Mouse (Mus musculus) cerebellum, adult 9-11 months (tissue): ENCODE data around the gene Bpifb3.
A peak's percentile ranks its signal among the peaks of the same experiment; 100 is the strongest.

Experiments used
- DNase-seq: peaks from one replicate; pipeline ENCODE4 v3.0.0; 2022

Gene Bpifb3

DNA sequence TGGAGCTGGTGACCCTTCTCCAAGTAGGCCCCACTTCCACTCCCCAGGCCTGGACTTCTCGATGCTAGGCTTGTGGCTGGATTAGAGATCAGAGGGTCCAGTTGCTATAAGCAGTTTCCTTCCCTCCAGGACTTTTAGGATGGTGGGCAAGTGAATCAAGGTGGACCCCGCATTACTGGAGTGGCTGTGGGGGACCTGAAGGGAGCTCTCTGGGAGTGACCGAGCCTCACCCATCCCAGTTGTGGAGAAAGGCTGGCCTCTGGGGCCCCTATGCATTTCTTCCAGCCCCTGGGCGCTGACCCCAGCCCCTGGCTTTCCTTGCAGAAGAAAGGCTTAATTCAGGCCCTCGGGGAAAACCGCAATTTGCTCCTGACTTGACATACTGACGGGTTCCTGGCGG, at the start of gene Bpifb3:
Gene Bpifb3 (plus strand): TSS at position 301 of the 400 bp plus-strand sequence.
- no peak for DNase-seq

DNA sequence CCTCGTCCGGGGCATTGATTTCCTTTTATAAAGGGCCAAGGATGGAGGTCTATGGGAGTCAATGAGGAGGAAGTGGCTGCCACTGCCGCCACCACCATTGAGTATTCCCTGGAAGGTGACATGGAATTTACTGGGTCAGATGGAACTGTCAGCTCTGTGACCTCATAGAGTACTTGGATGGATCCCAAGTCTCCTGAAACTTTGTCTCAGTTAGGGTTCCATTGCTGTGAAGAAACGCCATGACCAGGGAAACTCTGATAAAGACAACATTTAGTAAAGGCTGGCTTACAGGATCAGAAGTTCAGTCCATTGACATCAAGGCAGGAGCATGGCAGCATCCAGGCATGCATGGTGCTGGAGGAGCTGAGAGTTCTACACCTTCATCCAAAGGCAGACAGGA, 47.0 kb upstream of the Bpifb3 start, which contains the start of gene Sun5:
Gene Sun5 (minus strand): TSS at position 101 of the 400 bp plus-strand sequence.
- DNase-seq: no peak

DNA sequence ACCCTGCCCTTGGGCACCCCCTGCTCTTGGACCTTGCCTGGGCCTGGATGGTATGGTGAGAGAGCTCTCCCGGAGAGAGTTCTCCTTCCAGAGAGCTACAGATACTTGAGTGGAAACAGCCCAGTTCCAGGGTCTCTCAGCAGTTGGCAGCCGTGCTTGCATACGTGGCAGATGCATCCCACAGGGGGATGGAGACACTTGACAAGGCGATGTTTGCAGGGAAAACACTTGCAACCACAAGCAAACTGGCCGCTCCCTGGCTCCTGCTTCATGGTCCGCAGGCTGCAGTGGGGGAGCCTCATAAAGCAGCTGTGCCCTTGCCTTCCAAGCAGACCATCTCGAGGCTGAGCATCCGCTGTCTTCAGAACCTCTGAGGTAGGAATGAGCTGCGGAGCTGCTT, 43.3 kb upstream of the Bpifb3 start, which contains the start of gene Bpifb2:
Gene Bpifb2 (plus strand): TSS at position 301 of the 400 bp plus-strand sequence.
- DNase-seq: no peak

DNA sequence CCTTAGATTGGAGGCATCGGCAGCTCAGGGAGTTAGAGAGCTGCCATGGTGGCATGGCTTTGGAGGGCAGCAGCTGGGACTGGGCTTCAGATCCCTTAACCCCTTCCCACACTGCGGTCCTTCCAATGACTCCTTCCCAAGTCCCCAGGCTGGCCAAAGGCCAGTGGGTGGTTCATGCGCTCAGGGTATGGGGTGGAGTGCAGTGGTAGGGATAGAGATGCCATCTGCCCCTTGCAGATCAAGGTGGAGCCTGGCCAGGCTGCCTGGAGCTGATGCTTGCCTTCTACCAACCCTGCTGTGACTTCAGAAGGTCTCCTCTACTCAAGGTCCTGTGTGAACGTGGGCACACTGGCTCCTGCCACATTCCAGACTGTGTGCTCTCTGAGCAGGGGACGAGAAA, 18.9 kb upstream of the Bpifb3 start:
- DNase-seq: peak; percentile 58

DNA sequence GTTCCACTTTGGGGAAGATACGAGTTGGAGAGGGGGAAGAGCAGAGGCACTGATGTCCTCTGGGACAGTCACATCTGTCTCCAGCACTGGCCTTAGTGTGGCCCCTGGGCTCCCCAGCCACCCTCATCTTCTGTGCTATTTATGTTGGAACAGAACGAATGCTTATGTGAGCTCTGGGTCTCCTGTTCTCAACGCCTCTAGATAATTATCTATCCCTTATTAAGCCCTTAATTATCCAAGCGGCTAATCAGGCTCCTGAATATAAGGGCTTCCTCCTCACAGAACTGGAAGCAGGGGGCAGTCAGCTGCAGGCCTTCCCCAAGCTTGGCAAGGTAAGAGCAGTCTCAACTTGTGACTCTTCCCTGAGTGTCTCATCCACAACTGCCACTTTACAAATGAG, 17.9 kb upstream of the Bpifb3 start, which contains the start of gene Bpifb6:
Gene Bpifb6 (plus strand): TSS at position 301 of the 400 bp plus-strand sequence.
- DNase-seq: no peak

DNA sequence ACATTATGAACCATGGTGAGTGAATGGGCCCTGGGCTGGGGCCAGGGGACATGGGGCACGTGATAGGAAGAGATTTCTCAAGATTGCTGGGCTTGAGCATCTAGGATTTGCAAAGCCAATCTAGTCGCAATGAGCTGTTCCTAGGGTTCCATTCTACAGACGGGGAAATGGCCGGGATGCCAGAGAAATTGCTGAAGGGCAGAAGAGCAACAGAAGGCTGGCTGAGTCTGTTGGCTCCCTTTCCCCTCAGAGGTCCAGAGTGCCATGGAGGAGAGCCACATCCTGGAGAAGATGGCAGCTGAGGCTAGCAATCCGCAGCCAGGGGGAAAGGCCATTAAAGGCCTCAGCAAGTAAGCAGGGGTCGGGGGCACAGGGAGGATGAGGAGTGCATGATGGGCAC, 15.3 kb upstream of the Bpifb3 start:
- DNase-seq: peak; percentile 86

DNA sequence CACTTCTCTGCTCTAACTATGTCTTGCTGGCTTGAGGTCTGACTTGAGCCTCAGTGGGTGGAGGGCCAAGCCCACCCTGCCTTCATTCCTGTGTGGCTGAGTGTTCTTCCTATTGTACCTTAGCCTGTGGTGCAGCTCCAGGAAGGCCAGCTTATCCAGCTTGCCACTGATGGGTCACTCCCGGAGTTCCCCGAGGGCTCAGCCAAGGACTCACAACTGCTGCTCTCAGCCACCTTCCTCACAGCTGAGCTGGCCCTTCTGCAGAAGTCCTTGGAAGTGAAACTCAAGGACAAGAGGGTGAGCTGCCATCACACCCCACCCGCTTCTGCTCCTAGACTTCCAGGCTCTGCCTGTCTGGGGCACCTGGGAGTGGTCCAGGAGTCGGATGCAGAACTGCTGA, 11.4 kb upstream of the Bpifb3 start:
- DNase-seq: no peak

DNA sequence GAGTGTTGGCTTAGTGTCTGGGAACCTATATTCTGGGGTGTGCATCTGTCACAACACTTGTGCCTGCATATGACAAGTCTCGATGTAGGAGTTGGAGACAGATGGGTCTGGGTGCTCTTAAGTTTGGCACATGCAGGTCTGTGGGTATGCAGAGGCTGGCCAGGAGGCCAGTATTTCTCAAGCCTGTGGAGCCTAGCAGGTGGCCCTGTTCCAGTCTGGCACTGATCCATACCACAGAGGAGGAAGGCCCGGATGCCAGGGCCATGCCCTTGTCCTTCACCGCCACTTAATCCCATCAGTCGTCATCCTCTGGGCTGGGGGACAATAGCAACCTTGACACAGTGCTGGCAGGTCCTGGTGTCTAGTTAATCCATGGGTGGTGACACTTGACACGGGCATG, 3.9 kb upstream of the Bpifb3 start:
- no peak for DNase-seq

DNA sequence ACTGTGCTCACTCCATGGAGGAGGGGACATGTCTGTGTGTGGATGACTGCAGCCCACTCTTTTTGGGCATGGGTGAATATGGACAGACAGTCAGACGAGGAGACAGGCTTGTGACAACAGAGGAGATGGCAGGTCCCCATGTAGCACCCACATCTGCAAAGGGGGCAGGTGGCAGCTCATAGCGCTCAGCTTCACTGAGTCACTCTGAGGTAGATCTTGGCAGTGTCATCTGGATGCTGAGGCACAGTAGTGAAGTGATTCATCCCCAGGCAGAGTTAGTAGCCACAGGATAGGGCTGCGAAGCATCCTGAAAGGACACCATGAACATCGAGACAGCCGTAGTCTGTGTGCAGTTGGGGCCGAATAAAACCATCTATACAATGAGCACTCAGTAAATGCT, 3.2 kb downstream of the Bpifb3 start:
- no peak for DNase-seq

DNA sequence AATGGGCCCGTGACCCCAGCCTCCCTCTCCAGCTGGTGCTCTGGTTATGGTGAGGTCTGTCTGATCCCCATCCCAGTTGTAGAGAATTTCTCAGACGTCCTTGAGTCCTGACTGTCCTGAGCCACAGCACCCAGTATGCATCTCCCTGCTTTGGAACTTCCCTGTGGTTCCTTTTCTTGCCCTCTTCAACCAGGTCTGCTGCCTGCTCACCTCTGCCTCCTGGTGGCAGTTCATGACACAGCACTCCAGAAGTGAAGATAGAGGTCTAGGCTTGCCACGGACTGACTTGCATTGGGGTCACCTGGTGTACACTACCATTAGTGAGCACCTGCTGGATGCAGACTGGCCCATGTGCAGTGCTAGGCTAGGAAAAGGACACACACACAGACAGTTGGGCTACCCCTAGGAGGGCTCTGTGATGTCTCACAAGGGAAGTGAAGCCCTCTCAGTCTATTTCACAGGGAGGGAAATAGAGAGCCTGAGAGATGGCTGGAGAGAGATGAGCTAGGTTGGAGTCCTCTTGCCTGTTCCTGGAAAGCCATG, 11.9 kb downstream of the Bpifb3 start:
- DNase-seq: peak; percentile 69

DNA sequence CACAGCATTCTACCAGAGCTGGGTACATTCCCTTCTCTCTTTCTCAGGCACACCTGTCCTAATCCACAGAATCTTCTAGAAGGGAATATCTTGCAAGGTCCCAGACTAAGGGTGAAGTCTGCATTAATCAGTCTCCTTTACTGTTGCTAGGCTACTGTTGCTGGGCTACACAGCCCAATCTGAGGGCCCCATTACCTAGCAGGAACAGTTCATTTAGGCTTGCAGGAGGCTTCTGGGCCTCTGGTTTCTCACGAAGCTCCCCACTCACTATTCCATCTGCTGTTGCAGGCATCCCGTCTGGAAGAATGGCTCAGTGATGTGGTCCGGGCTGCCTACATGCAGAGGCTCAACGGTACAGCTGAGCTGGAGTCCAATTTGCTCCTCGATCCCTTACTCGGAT, 13.1 kb downstream of the Bpifb3 start:
- DNase-seq: no peak

DNA sequence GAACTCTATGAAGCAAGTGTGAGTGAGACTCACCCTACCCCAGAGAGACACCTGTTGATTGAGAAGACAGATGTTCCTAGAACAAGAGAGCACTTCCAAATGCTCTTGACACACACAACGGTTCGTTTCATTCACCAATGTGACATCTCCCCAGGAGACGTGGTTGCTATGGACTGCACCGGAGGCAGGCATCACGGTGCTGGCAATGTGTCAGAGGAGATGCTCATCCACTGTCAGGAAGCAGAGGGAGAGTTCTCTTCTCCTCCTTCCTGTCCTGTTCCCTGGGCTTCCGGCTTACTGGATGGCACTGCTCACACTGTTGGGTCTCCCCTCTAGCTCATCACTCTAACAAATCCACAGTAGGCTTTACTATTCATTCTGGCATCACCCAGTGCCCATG, 15.3 kb downstream of the Bpifb3 start:
- no peak for DNase-seq

DNA sequence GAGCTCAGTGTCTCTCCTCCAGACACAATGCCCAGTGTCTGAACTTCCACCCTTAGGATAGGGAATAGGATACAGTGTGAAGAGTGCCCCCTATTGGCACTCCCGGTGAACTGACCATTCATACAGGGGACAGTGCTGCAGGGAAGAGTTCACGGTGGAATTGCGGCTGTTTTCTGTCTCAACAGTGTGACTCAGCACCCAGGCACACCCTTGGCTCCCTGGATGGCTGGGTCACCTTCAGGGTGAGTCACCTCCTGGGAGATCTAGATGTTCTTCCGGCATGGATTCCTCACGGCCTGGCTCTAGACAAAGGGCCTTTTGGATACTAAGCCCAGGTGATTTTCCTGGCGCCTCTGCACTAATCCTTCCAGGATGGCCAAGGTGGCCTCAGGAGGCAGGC, 17.3 kb downstream of the Bpifb3 start:
- DNase-seq: no peak

DNA sequence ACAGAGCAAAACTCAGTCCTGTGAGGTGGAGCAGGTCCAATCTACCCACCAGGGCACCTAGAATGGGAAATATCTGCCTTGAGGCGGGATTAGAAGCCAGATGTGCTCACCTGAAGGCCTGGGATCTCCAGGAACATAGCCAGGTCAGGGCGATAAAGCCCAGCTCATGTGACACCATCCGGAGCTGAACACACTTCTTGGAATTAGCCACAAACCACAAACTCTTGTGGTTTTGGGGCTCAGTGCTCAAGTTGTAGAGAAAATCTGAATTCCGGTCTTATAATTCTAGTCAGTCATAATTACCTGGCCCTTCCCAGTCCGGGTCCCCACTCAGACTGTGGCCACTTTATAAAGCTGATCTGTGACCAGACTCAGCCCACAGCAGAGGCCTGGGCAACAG, 19.8 kb downstream of the Bpifb3 start, which contains the start of gene Bpifb4:
Gene Bpifb4 (plus strand): TSS at position 370 of the 400 bp plus-strand sequence.
- DNase-seq: no peak

DNA sequence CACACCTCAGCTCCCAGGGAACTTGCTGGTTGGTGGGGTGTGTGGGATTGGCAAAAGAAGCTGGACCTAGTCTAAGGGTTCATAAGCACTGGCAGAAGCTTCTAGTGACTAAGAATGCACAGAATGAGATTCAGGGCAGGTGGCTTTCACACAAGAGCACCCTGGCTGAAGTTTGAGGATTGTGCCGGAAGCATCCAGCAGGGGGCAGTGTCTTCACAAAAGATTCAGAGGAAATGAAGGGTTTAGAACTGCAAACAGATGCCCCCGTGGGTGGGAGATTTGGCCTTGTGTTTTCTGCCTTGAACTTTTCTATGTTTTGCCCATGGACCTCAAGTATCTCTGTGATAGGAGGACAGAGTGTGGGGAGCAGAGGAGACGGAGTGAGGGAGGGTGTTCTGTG, 25.5 kb downstream of the Bpifb3 start:
- peak; percentile 71 for DNase-seq

DNA sequence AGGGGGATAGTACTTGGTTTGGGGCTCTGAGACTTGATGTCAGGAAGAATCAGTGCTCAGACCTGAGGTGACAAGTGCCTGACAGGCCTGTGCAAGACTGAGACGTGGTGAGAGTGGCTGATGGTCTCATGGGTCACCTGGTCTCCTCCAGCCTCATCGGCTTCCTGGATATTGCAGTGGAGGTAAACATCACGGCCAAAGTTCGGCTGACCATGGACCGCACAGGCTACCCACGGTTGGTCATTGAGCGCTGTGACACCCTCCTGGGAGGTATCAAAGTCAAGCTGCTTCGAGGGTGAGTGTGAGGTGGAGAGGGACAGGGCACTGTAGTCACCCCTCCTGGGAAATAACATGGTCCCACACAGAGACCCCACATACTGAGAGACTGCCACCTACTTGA, 26.5 kb downstream of the Bpifb3 start:
- no peak for DNase-seq

DNA sequence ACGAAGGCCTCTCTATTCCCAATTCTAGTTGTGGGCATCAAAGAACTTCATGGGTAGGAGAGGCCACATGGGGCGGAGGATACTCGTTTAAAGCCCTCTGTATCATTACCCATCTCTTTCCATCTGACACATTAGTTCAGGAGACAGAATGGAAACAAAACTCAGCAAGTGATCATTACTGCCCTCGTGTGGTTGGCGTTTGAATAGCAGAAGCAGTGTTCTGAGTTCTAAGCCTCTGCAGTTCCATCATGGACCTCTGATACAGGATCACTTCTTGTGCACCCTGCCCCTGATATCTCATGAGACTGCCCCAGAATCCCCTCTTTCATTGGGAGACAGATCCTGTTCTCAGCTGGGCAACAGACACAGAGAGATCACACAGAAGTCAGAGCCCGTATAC, 34.9 kb downstream of the Bpifb3 start:
- DNase-seq: peak; percentile 64

DNA sequence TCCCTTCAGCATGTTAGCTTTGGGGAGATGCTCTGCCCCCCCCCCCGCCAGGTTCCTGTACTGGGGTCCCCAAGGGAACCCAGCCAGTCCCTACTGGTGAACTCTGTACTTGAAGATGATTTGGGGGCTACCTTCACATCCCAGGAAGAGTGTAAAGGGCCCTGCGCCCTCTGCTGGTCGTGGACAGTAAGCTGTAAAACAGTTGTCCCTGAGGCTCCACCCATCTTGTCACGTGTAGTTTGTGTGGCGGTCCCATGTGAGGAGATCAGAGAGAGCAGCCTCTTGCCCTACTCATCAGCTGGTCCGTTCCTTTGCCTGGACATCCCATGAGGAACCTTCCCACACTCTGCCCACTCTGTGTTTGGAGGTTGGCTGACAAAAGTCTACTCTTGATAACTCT, 35.8 kb downstream of the Bpifb3 start:
- DNase-seq: peak; percentile 50

DNA sequence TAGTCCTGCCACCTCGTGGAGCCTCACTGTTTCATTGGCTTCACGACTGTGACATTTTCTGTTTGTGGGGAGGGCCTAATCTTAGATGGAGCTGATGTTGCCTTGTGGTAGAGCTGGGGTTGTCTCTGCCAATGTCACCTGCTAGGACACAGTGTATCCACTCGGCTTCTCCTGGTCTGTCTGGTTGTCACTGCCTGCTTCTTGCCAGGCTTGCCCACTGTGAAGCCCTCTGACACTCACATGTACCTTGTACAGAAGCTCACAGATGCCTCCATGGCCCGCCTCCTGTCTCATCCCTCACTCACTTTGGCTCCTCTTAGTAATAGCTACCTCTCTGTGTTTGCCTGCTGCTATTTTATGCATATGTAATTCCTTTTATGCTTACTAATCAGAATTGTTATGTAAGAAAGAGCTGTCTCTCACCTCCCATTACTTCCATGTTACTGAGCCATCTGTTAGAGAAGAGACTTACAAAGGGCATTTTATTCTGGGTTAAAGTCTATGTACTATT, 44.8 kb downstream of the Bpifb3 start:
- peak; percentile 86 for DNase-seq

DNA sequence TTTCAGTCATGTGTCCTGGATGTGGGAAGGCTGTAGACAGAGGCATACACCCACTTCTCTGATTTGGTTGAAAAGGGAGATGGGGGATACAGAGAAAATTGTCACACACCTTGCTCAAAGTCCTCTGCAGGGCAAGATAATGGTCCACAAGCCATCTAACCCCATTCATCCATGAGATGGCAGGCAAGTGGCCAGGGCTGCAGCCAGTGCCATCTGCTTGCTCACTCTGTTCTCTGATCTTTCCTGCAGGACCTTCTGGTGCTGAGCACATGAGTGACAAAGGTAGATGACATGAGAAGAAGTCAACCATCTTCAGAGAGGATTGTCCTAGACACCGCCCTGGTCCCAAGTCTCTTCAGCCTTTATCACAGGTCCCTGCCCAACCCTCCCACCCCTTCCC, 45.3 kb downstream of the Bpifb3 start:
- DNase-seq: peak; percentile 97

DNA sequence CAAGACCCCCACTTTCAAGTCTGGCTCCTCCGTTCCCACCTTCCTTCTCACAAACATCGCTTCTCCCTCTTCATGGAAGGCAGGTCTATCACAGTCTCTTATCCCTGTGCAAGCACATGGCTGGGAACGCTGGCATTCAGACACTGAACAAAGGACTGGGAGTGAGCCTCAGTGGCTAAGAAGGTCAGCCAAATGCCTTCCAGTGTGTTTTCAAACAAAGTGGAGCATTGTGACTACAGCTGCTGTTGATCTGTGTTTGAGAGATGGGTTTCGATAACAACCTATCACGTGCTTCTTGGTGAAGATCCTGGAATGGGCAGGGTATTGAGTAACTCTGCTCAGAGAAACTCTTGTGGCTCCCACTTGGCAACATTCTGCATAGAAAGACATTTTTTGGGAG, 52.2 kb downstream of the Bpifb3 start:
- DNase-seq: no peak

DNA sequence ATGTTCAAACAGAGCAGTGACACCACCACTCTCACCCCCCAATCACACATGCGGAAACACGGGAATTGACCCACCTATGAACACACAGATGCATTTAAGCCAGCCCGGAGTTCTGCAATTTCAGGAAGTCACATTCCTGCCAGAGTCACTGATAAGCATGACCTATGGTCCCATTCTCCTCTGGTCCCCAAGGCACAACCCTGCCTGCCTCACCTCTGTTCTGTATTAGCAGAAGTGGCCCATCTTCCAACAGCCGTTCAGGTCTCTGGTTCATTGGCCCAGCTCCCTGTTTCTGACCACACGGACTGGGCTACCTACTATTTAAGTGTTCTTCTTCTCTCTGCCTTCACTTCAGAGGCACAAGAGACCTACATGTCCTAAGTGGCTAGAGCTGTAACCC, 56.6 kb downstream of the Bpifb3 start, which contains the start of gene Bpifa6:
Gene Bpifa6 (plus strand): TSS at position 364 of the 400 bp plus-strand sequence.
- DNase-seq: no peak
